Mouse (Mus musculus) R1 (cell line): ENCODE measurements around the gene Parp3.

Experiments used
- DNase-seq: peaks from one replicate; pipeline ENCODE4 v3.0.0-alpha.2; 2018; ENCODE audit warnings: low read depth, low spot score

The Parp3 gene

DNA sequence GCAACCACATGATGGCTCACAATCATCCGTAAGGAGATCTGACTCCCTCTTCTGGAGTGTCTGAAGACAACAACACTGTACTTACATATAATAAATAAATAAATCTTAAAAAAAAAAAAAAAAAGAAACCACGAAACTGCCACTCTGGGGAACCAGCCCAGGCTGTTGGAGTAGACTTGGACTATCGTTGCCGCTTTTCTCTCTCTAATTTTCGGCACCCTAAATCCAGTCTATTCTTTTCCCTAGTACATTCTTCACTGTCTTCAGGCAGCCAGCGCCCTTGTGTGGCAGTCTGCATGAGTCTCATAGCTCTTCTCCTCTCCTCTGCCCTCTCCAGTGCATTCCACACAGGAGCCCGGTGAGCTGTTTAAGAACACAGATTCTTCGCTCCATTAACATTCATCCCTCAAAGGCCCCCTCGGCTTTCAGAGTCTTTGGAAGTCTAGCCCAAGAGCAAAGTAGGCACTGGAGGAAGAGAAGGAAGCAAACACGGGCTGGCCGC lies 48.0 kb downstream of the Parp3 start:
- DNase-seq, result no peak

DNA sequence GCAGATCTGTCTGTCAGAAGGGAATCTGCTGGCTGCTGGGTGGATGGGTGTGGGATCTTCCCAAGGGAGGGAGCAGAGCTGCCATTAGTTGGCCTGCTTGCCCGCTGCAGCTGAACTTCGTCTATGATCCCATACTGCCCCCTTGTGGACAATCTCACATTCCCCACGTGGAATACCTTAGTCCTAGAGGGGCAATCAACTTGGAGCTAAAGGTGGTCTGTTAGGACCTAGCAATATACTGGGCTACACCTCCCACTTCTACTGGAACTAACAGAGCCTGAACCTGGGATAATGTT lies 54.9 kb downstream of the Parp3 start:
- DNase-seq, result peak; percentile 92

DNA sequence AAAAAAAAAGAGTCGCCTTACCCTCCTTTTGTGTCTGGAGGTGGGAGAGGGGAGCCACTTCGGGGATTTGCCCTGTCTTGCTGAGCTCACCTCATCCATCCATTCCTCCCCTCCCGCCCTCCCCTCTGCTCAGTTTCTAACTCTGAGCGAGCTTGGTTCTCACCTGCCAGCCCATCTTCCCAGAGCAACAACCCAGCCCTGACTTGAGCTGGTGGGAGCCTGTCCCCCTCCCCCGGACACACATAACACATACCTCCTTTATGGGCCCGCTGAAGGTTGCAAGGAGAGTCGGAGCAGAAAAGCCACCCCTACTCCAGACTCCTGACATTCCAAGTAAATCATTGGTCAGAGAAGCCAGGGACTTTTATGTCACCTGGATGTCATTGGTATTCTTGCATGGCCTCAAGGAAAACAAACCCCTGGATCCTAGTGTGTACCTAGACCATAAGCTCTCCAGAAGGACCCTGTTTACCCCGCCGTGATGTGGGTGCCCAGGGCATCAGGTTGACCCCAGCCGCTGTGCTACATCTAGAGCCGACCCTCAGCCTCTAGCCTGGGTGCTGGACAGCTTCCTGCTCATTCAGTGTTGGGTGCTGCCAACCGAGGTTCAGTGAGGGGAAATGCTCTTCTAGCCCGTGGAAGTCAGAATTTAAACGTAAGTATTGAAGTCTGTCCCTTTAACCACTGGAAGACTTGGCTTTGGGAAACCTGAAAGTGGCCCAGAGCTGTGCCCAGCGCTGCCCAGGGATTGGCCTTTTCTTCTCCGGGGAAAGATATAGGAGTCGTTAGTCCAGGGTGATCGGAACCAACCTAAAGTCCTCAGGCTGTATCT lies 55.5 kb downstream of the Parp3 start:
- DNase-seq, result no peak

DNA sequence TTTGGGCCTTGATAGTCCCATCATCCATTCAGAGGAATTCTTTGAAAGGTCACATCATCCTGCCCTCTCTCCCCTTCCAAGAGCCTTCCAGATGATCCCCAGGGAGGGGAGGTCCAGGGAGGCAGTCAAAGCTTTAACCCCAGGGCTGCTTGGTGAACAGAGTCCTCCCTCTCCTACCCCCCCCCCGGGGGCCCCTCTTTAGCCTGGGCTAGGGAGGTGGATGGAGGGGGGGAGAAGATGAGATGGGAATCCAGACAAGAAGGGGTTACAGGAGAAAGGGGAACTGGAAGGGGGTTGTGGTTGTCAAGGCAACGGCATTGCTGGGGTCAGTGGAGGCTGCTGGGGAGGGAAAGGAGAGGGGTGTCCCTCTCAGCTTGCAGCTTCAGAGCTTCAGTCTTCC lies 56.1 kb downstream of the Parp3 start:
- DNase-seq, result no peak
